Mouse (Mus musculus): ENCODE measurements around the gene Gm49318.

Gm49318 gene

DNA sequence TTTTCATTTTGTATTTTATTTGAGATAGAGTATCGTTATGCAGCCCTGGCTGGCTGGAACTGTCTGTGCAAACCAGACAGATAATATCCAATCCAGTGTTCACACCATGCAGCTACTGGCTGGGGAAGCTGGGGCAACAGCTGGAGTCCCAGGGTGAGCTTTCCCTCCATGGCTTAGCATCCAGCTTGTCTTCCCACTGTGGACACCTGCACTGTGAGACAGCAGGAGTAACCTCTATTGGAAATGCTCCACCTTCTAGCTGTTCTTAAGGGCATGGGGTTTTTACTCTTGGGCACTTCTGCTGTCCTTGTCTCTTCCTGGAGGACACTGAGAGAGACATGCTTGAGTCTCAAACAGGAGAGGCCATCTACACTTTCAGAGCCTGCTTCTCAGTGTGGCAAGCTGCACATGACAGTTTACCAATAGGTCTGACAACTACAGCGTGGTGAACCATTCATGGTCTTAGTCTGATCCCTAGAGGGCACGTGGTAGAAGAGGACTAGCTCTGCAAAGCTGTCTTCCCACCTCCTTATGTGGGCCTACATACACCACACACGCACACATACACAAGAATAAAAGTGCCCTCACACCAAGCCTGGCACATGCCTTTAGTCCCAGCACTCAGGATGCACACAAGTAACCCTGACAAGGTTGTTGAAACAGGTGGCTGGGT lies 1.0 kb downstream of the Gm49318 start:
- no peak for DNase-seq (ENCODE audit: low spot score in 2 of 2)

DNA sequence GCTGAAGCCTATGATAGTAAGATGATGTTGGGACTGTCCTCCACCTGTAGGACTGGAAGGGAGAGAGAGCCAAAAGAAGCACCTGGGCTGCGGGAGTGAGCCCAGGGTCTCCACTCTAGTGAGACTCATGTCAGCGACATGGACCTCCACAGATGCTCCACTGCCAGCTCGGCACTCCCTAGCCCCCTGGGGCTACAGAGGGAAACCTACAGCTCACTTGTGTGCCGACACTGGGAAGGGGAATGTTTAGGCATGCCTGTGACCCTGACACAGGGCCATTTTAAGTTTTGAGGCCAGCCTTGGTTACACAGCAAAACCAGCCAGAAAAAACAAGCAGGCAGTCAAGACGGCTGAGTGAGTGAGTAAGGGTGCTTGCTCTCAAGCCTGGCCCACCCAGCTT lies 3.9 kb downstream of the Gm49318 start:
- no peak for DNase-seq (ENCODE audit: low spot score in 2 of 2)

DNA sequence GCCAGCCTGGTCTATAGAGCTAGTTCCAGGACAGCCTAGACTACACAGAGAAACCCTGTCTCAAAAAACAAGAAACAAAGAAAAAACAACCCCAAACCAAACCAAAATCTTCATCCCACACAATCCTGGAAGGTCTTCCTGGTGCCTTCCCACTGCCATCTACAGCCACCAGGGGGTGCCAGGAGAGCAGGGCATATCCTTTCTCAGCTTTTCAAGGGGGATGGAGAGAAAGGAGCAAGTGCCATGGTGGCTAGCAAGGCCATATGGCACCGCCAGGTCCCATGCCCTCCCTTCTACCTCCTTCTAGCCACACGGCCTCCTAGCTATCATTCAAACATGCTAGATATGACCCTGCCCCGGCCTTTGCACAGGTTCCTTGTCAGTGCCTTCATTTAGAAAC lies 4.6 kb downstream of the Gm49318 start:
- no peak for DNase-seq (ENCODE audit: low spot score in 2 of 2)

GRCm38 (mm10) chr9:22065642-22066041 lies 5.4 kb downstream of the Gm49318 start:
- DNase-seq (ENCODE audit: low spot score in 2 of 2): no peak

GRCm38 (mm10) chr9:22064341-22064740 lies 6.7 kb downstream of the Gm49318 start:
- DNase-seq (ENCODE audit: low spot score in 2 of 2): no peak

GRCm38 (mm10) chr9:22061339-22061738 lies 9.7 kb downstream of the Gm49318 start:
- DNase-seq (ENCODE audit: low spot score in 2 of 2): no peak

DNA sequence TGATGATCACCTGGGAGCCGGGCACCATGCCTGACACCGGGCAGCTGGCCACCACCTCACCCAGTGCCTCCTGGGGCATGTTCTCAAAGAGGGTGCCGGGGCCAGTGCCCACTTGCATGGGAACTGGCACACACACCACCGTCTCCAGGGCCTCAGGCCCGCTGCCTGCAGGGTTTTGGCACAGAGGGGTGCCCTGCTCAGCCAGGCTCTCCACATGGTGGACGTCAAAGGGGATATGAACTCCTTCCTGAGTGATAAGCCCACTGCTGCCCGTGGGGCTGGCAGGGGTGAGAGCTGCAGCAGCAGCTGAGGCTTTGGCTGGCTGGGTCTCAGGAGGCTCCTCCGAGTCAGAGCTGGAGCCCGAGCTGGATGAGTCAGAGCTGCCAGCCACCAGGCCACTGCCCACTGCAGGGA lies 13.0 kb downstream of the Gm49318 start:
- DNase-seq (ENCODE audit: low spot score in 2 of 2): peak; percentile 66 to 69

- no peak for DNase-seq (ENCODE audit: low spot score in 2 of 2)
Measured at GRCm38 (mm10) chr9:22057031-22057517, 14.0 kb downstream of the Gm49318 start.

GRCm38 (mm10) chr9:22056303-22056910 lies 14.7 kb downstream of the Gm49318 start:
- DNase-seq (ENCODE audit: low spot score in 2 of 2): no peak

DNA sequence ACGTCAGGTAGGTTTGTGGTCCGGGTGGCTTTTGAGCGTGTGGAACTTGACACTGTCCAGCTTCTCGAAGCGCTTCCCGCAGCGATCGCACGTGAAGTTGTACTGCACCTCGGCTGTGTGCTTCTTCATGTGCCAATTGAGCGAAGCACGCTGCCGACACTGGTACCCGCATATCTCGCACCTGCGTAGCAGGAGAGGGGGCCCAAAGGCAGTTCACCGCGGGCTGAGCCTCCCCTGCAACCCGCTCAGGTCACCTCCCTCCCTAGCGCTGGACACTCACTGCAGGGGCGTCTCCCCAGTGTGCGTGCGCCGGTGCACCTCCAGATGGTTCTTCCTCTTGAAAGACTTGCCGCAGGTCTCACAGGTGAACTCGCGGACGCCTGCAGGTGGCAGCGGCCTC lies 15.3 kb downstream of the Gm49318 start:
- DNase-seq (ENCODE audit: low spot score in 2 of 2): no peak

GRCm38 (mm10) chr9:22054411-22055076 lies 16.5 kb downstream of the Gm49318 start:
- DNase-seq (ENCODE audit: low spot score in 2 of 2): peak; percentile 35 to 38

DNA sequence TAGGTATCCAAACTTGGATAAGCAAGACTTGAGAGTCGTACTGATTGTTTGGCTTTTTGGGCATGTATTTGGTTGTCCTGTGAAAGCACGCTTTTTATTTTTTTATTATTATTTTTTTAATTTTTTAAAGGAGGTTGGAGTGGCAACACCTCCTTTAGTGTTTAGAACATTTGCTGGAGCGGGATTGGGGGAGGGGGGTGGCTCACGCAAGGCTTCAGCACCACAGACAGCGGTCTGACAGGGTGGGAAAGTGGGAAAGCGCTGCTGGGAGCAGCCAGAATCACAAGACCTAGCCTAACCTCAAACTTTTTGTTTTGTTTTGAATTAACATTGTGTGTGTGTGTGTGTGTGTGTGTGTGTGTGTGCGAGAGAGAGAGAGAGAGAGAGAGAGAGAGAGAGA lies 17.4 kb downstream of the Gm49318 start:
- DNase-seq (ENCODE audit: low spot score in 2 of 2): no peak

- no peak for DNase-seq (ENCODE audit: low spot score in 2 of 2)
Measured at GRCm38 (mm10) chr9:22051958-22052254, 19.2 kb downstream of the Gm49318 start, which contains the start of gene Elavl3. TSS of gene Elavl3 (minus strand) at chr9:22052023.

DNA sequence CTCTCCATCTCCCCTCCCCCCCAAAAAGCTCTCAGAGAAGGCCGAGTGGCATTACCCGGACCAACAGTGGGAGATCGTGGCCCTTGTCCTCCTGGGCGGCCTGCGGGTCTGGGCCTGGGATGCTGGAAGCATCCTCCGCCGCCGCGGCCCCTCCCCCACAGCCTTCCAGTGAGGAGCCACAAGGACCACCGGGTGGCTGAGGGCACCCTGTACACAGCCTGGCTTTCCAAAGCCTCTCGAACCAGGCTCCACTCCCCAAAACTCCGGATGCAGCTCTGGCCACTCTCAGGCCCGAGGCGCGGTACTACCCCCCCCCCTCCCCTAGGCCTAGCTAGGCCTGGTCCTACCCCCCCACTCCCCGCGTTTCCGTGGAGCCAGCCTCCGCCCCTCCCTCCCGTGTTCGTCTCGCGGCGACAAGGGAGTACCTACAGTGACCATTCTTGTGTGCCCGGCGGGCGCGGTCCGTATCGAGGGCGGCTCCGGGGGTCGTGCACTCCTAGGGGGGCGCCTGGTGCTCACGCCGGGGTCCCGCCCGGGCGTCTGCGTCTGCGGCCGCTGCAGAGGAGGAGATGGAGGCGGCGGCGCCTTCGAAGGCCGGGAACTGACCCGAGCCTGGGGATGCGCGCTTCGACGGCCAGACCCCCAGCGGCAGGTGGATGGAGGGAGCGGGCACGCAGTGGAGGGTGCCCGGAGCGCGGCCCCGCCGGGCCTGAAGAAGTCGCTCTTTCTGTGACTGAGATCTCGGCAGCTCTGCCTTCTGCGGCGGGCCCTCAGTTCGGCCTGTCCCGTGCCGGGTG lies 19.7 kb downstream of the Gm49318 start:
- no peak for DNase-seq (ENCODE audit: low spot score in 2 of 2)

GRCm38 (mm10) chr9:22050351-22050889 lies 20.6 kb downstream of the Gm49318 start:
- peak in 1 of 2 experiments; percentile 13 for DNase-seq (ENCODE audit: low spot score in 2 of 2)

DNA sequence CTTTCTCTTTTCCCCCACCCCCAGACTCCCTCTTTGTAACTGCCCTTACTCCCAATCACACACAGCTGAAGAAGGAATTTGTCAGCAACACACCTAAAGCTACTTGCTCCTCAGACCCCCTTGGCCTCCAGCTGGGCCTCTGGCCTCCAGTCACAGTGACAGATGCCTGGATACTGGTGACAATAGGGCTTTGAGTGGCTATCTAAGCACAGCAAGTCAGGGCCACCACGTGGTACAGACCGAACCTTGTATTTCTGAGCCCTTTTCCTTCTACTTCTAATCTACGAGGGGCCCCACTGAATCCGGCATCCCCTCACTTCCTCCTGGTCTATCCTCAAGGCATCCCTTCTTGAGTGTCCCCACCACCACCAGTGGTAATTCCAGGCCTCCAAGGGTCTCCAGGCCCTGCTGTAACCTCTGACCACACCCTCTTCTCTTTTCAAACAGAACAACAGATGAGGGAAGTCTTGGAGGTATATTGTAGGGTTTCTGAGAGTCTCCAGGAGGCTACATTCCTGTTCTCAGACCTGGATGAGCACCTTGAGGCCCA lies 21.3 kb downstream of the Gm49318 start:
- DNase-seq (ENCODE audit: low spot score in 2 of 2): no peak

DNA sequence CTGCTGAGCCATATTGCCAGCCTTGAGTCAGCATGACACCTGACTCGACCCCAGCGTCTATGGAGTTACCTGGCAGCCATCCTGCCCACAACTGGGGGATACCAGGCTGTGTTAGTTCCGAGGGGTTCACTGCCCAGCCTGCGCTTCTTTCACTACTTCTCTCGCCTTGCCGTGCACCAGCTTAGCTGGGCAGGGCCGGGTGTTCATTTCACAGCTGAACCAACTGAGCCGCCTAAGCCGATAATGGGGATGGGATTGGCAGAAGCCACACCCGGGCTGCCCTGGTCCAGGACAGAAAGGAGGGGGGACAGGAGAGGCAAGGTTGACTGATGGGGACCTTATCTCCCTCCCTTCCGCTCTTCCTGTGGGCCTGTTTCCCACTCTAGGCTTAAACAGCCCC lies 21.7 kb downstream of the Gm49318 start:
- no peak for DNase-seq (ENCODE audit: low spot score in 2 of 2)

- DNase-seq (ENCODE audit: low spot score in 2 of 2): no peak
Measured at GRCm38 (mm10) chr9:22047329-22047728, 23.7 kb downstream of the Gm49318 start.

GRCm38 (mm10) chr9:22041832-22042231 lies 29.2 kb downstream of the Gm49318 start:
- no peak for DNase-seq (ENCODE audit: low spot score in 2 of 2)

DNA sequence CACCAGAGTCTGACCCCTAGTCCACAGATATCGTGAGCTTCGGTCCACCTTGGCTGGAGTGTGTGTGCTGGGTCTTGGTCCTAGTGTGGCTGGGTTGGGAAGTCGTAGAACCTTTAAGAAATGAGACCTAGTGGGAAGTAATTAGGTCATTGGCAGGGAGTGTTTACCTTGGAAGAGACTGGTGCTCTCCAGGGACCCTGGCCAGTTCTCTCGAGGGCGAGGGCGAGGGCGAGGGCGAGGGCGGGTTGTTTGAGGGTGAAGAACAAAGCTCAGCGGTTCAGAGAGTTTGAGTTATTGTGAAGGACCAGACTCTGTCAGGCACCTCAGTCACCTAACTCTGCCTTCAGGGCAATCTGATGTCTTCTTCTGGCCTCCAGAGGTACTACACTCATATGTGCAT lies 33.2 kb downstream of the Gm49318 start:
- no peak for DNase-seq (ENCODE audit: low spot score in 2 of 2)

- no peak for DNase-seq (ENCODE audit: low spot score in 2 of 2)
Measured at GRCm38 (mm10) chr9:22035300-22036044, 35.6 kb downstream of the Gm49318 start.

Data from heart, adult 9 months (tissue).